Mouse (Mus musculus): ENCODE results near the gene Prrx2. TPM values are rescaled to one million over a fixed set of nuclear protein-coding genes. Genes with fewer than 3 reads are reported as not detected.

The Prrx2 gene
- polyA plus RNA-seq, 1 experiment from 2014 or later = 1.9 TPM

GRCm38 (mm10) chr2:30833644-30834043 lies 1.1 kb upstream of the Prrx2 start:
- H3K4me1 ChIP-seq (ENCODE audit: control insufficient read depth, insufficient read depth, low read length) = peaks cover 6% of the 10 kb centered on the region
- 50% methylated on average over 5 of the region's 5 CpGs for WGBS
- no peak overlapping the region for H3K4me3 ChIP-seq (ENCODE audit: low read length)
- ATAC-seq = no peak
- no peaks in the 10 kb centered on the region for H3K9me3 ChIP-seq (ENCODE audit: control insufficient read depth, low read length)
- 0 out of 2 replicates have a peak overlapping the region, but pooled peaks have one; percentile 13 for H3K9ac ChIP-seq (ENCODE audit: low read depth, low read length)
- H3K27ac ChIP-seq (ENCODE audit: low read length) = no peak overlapping the region
- no peak overlapping the region for H3K4me2 ChIP-seq (ENCODE audit: low read depth, low read length)
- no peaks in the 10 kb centered on the region for H3K27me3 ChIP-seq (replicated peaks; ENCODE audit: control insufficient read depth, insufficient read depth, low read length)
- no peaks in the 10 kb centered on the region for H3K36me3 ChIP-seq (ENCODE audit: control insufficient read depth, insufficient read depth, low read length)

- no peak overlapping the region for H3K4me2 ChIP-seq (ENCODE audit: low read depth, low read length)
- no peak overlapping the region for H3K27ac ChIP-seq (ENCODE audit: low read length)
- peaks cover 6% of the 10 kb centered on the region for H3K4me1 ChIP-seq (ENCODE audit: control insufficient read depth, insufficient read depth, low read length)
- H3K9ac ChIP-seq (ENCODE audit: low read depth, low read length) = 0 out of 2 replicates have a peak overlapping the region, but pooled peaks have one; percentile 17
- no peaks in the 10 kb centered on the region for H3K27me3 ChIP-seq (replicated peaks; ENCODE audit: control insufficient read depth, insufficient read depth, low read length)
- 18% methylated on average over 21 of the region's 21 CpGs for WGBS
- no peak for ATAC-seq
- no peaks in the 10 kb centered on the region for H3K36me3 ChIP-seq (ENCODE audit: control insufficient read depth, insufficient read depth, low read length)
- no peaks in the 10 kb centered on the region for H3K9me3 ChIP-seq (ENCODE audit: control insufficient read depth, low read length)
- no peak overlapping the region for H3K4me3 ChIP-seq (ENCODE audit: low read length)
These were observed 1.6 kb downstream of the Prrx2 start for GRCm38 (mm10) chr2:30836238-30836990.

DNA sequence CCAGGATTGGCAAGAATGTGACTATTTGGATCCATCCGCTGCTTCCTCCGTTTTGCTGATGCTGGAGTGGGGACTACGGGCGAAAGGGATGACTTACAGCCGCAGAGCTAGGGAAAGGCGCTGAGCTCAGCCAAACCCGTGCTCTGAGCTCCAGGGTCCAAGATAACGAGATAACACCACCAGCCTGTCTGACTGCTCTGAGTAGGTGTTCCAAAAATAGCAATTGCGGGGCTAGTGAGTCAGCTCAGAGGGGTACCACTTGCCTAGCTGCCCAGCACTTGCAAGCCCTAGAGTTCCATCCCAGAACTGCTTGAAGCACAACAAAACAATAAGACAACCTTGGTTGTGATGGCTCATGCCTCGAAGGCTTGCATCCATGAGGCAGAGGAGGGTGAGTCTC lies 7.8 kb downstream of the Prrx2 start:
- H3K9me3 ChIP-seq (ENCODE audit: control insufficient read depth, low read length) = no peaks in the 10 kb centered on the region
- no peak overlapping the region for H3K4me3 ChIP-seq (ENCODE audit: low read length)
- no peak overlapping the region for H3K4me2 ChIP-seq (ENCODE audit: low read depth, low read length)
- H3K9ac ChIP-seq (ENCODE audit: low read depth, low read length) = no peak overlapping the region
- peaks cover 32% of the 10 kb centered on the region for H3K27me3 ChIP-seq (replicated peaks; ENCODE audit: control insufficient read depth, insufficient read depth, low read length)
- 38% methylated on average over 10 of the region's 10 CpGs for WGBS
- H3K27ac ChIP-seq (ENCODE audit: low read length) = no peak overlapping the region
- peaks cover 6% of the 10 kb centered on the region; the same call in 1 of the 2 replicates for H3K4me1 ChIP-seq (ENCODE audit: control insufficient read depth, insufficient read depth, low read length)
- no peak for ATAC-seq
- H3K36me3 ChIP-seq (ENCODE audit: control insufficient read depth, insufficient read depth, low read length) = no peaks in the 10 kb centered on the region

GRCm38 (mm10) chr2:30845152-30846070 lies 10.6 kb downstream of the Prrx2 start:
- under 1% methylated on average over 75 of the region's 80 CpGs for WGBS
- Histone ChIP-seq H3K27ac (ENCODE audit: low read length) (no peak overlapping the region), H3K4me2 (ENCODE audit: low read depth, low read length) (peak overlapping the region; percentile 93)

DNA sequence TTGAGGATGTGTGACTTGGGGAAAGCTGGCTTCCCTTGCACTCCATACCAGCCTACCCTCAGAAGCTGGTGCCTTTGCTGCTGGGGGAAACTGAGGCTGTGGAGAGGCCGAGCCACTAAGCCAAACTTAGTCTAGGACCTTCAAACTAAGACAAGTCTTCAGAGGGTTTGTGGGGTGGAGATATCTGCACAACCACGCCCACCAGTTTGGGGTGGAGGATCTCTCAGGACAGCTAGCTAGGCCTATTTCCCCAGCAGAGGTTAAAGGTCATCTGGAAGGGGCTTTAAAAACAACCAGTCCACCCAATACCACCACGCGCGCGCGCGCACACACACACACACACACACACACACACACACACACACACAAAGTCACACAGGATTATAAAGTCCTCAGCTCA lies 11.5 kb downstream of the Prrx2 start:
- H3K27ac ChIP-seq (ENCODE audit: low read length) = no peak overlapping the region
- peak overlapping the region; percentile 73; the same call in 1 of the 2 replicates for H3K9ac ChIP-seq (ENCODE audit: low read depth, low read length)
- peaks cover 32% of the 10 kb centered on the region for H3K27me3 ChIP-seq (replicated peaks; ENCODE audit: control insufficient read depth, insufficient read depth, low read length)
- H3K36me3 ChIP-seq (ENCODE audit: control insufficient read depth, insufficient read depth, low read length) = no peaks in the 10 kb centered on the region
- ATAC-seq = no peak
- peaks cover 6% of the 10 kb centered on the region; the same call in 1 of the 2 replicates for H3K4me1 ChIP-seq (ENCODE audit: control insufficient read depth, insufficient read depth, low read length)
- WGBS = 73% methylated on average over 8 of the region's 8 CpGs
- H3K4me2 ChIP-seq (ENCODE audit: low read depth, low read length) = peak overlapping the region; percentile 93
- H3K4me3 ChIP-seq (ENCODE audit: low read length) = no peak overlapping the region
- no peaks in the 10 kb centered on the region for H3K9me3 ChIP-seq (ENCODE audit: control insufficient read depth, low read length)

More at GRCm38 (mm10) chr2:30845152-30846070, 10.6 kb downstream of the Prrx2 start:
- no peaks in the 10 kb centered on the region for H3K9me3 ChIP-seq (ENCODE audit: control insufficient read depth, low read length)
- peaks cover 6% of the 10 kb centered on the region; the same call in 1 of the 2 replicates for H3K4me1 ChIP-seq (ENCODE audit: control insufficient read depth, insufficient read depth, low read length)
- H3K36me3 ChIP-seq (ENCODE audit: control insufficient read depth, insufficient read depth, low read length) = no peaks in the 10 kb centered on the region
- H3K9ac ChIP-seq (ENCODE audit: low read depth, low read length) = peak overlapping the region; percentile 73
- peak; percentile 64 for ATAC-seq
- peak overlapping the region; percentile 61 for H3K4me3 ChIP-seq (ENCODE audit: low read length)
- peaks cover 32% of the 10 kb centered on the region for H3K27me3 ChIP-seq (replicated peaks; ENCODE audit: control insufficient read depth, insufficient read depth, low read length)

- Histone ChIP-seq H3K4me2 (ENCODE audit: low read depth, low read length) (no peak overlapping the region), H3K27ac (ENCODE audit: low read length) (no peak overlapping the region), H3K4me3 (ENCODE audit: low read length) (no peak overlapping the region), H3K27me3 (replicated peaks; ENCODE audit: control insufficient read depth, insufficient read depth, low read length) (peaks cover 32% of the 10 kb centered on the region), H3K4me1 (ENCODE audit: control insufficient read depth, insufficient read depth, low read length) (peaks cover 6% of the 10 kb centered on the region; the same call in 1 of the 2 replicates), H3K36me3 (ENCODE audit: control insufficient read depth, insufficient read depth, low read length) (no peaks in the 10 kb centered on the region), H3K9me3 (ENCODE audit: control insufficient read depth, low read length) (no peaks in the 10 kb centered on the region), H3K9ac (ENCODE audit: low read depth, low read length) (no peak overlapping the region)
- no peak for ATAC-seq
- 32% methylated on average over 6 of the region's 6 CpGs for WGBS
These were observed 12.0 kb downstream of the Prrx2 start for GRCm38 (mm10) chr2:30846723-30847122.

DNA sequence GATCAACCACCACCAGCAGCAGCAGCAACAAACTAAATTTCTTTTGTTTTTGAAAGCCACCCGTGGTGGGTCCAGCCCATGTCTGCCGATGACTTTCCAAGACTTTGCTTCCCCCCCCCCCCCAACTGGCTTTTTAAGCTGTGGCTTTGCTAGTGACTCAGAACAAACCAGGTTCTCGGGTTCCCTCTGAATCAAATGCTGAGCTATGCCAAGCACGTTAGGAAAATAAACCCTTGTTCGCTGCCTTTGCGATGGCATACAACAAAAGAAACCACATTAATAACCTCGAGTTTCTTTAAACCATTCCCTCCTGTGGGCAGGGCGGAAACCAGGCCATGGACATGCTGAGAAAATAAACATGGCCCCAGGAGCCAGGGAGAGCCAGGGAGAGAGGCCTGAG lies 13.4 kb downstream of the Prrx2 start:
- no peak overlapping the region for H3K9ac ChIP-seq (ENCODE audit: low read depth, low read length)
- no peak for ATAC-seq
- no peaks in the 10 kb centered on the region for H3K36me3 ChIP-seq (ENCODE audit: control insufficient read depth, insufficient read depth, low read length)
- H3K27me3 ChIP-seq (replicated peaks; ENCODE audit: control insufficient read depth, insufficient read depth, low read length) = peaks cover 27% of the 10 kb centered on the region
- no peak overlapping the region for H3K4me2 ChIP-seq (ENCODE audit: low read depth, low read length)
- 67% methylated on average over 8 of the region's 8 CpGs for WGBS
- H3K27ac ChIP-seq (ENCODE audit: low read length) = no peak overlapping the region
- H3K4me3 ChIP-seq (ENCODE audit: low read length) = no peak overlapping the region
- H3K4me1 ChIP-seq (ENCODE audit: control insufficient read depth, insufficient read depth, low read length) = peaks cover 13% of the 10 kb centered on the region
- no peaks in the 10 kb centered on the region for H3K9me3 ChIP-seq (ENCODE audit: control insufficient read depth, low read length)

DNA sequence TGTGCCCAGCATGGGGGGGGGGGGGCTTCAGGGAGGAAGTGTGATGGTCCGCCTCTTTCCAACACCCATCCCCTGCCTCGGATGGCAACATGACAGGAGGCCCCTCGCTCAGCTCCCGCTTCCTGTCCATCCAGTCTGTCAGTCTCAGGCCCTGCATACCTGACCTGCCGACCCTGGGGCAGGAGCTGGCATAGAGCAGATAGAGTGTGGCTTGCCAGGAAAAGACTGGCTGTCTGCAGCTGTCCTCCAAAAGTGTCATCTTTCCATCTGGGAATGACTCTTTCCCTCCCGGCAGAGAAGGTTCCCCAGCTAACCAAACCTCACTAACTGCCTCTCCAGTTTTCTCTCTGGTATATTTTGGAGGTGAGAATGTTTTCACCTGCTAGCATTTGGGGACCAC lies 15.8 kb downstream of the Prrx2 start:
- no peak overlapping the region for H3K4me2 ChIP-seq (ENCODE audit: low read depth, low read length)
- H3K9me3 ChIP-seq (ENCODE audit: control insufficient read depth, low read length) = no peaks in the 10 kb centered on the region
- no peaks in the 10 kb centered on the region for H3K36me3 ChIP-seq (ENCODE audit: control insufficient read depth, insufficient read depth, low read length)
- H3K4me1 ChIP-seq (ENCODE audit: control insufficient read depth, insufficient read depth, low read length) = peaks cover 9% of the 10 kb centered on the region
- no peak overlapping the region for H3K4me3 ChIP-seq (ENCODE audit: low read length)
- ATAC-seq = no peak
- H3K27ac ChIP-seq (ENCODE audit: low read length) = no peak overlapping the region
- 30% methylated on average over 6 of the region's 6 CpGs for WGBS
- peaks cover 14% of the 10 kb centered on the region for H3K27me3 ChIP-seq (replicated peaks; ENCODE audit: control insufficient read depth, insufficient read depth, low read length)
- no peak overlapping the region for H3K9ac ChIP-seq (ENCODE audit: low read depth, low read length)

- peaks cover 7% of the 10 kb centered on the region; the same call in 1 of the 2 replicates for H3K4me1 ChIP-seq (ENCODE audit: control insufficient read depth, insufficient read depth, low read length)
- no peaks in the 10 kb centered on the region for H3K9me3 ChIP-seq (ENCODE audit: control insufficient read depth, low read length)
- H3K9ac ChIP-seq (ENCODE audit: low read depth, low read length) = no peak overlapping the region
- no peaks in the 10 kb centered on the region for H3K36me3 ChIP-seq (ENCODE audit: control insufficient read depth, insufficient read depth, low read length)
- no peak overlapping the region for H3K27ac ChIP-seq (ENCODE audit: low read length)
- H3K4me3 ChIP-seq (ENCODE audit: low read length) = no peak overlapping the region
- ATAC-seq = no peak
- no peaks in the 10 kb centered on the region for H3K27me3 ChIP-seq (replicated peaks; ENCODE audit: control insufficient read depth, insufficient read depth, low read length)
- no peak overlapping the region for H3K4me2 ChIP-seq (ENCODE audit: low read depth, low read length)
- WGBS = 35% methylated on average over 20 of the region's 20 CpGs
These were observed 18.1 kb downstream of the Prrx2 start for GRCm38 (mm10) chr2:30852771-30853313.

All from intestine, embryonic 16.5 days (tissue).